Mouse (Mus musculus): ENCODE results near the gene Rps6ka2. TPM values are rescaled to one million over a fixed set of nuclear protein-coding genes. Genes with fewer than 3 reads are reported as not detected.
"Not testable (repeated sequence)": the region's sequence is repeated elsewhere in the genome, so short reads cannot be mapped to it uniquely, and the experiment has no call there.

Gene Rps6ka2
- total RNA-seq, 2 experiments from 2014 or later: 93.6 to 103 TPM

DNA sequence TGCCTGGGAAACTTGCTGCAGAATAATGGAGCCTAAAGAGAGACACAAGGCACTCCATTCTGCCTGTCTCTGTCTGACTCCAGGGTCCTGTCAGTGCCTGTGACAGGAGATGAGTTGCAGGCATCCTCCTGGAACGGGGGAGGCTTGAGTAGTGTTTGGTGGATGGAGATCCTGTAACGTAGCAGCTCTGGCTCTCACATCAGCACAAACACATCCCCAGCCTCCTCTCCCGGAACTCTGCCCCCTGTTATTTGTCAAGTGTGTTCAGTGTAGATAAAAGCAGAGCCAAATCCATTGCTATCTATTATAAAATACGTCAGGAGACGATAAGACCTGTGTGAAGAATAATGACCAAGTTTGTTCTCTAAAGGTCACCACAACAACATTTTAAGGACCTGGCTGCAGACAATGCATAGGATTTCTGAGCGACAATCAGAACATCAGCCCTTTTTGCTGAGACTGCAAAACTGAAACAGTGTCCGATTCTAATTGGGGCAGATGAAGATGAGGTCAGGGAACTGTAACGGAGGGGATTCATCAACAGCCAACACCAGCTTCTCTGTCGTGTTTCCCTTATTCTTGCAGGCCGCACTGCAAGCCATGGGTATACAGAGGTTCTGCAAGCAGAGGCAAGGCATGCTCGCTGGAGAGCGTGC is 99.4 kb downstream of the Rps6ka2 start:
- DNase-seq (ENCODE audit: low spot score): no peak

GRCm38 (mm10) chr17:7270506-7270905 is 100.6 kb downstream of the Rps6ka2 start:
- DNase-seq (ENCODE audit: low spot score): peak; percentile 48

GRCm38 (mm10) chr17:7271522-7272134 is 101.7 kb downstream of the Rps6ka2 start:
- DNase-seq (ENCODE audit: low spot score): no peak

GRCm38 (mm10) chr17:7273054-7273453 is 103.1 kb downstream of the Rps6ka2 start:
- peak; percentile 73 for DNase-seq (ENCODE audit: low spot score)

GRCm38 (mm10) chr17:7273785-7274184 is 103.9 kb downstream of the Rps6ka2 start:
- DNase-seq (ENCODE audit: low spot score): no peak

- DNase-seq (ENCODE audit: low spot score): no peak
Measured at GRCm38 (mm10) chr17:7278702-7279242, 108.9 kb downstream of the Rps6ka2 start.

- no peak for DNase-seq (ENCODE audit: low spot score)
Measured at GRCm38 (mm10) chr17:7279251-7279650, 109.3 kb downstream of the Rps6ka2 start.

GRCm38 (mm10) chr17:7284297-7284910 is 114.5 kb downstream of the Rps6ka2 start:
- peak; percentile 36 for DNase-seq (ENCODE audit: low spot score)

GRCm38 (mm10) chr17:7285292-7285691 is 115.4 kb downstream of the Rps6ka2 start:
- no peak for DNase-seq (ENCODE audit: low spot score)

DNA sequence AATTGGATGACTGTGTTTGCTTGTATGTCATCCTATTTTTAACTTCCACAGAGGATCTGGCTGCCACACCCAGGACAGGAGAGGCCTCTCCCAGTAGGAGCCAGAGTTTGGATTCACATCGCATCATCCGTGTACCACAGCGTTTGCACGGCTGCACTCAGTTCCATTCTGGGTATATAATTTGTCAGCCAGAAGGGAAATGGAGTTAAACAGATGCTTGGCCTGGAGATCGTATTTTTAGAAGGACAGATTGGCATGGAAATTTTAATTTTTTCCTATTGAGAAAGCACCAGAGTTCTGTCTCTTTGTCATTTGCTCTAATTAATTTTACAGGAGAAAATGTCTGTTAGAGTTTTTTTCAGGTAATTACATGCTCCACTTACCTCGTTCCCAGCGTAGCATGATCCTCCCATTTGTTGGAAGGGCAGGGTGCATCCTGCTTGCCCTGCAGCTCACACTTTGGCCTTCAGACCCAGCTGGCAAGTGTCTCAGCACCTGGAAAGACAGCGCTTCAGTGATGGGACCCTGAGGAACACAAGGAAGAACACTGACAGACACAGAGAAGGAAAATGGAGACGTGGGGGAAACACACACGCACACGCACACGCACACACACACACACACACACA is 116.6 kb downstream of the Rps6ka2 start:
- DNase-seq (ENCODE audit: low spot score): no peak

DNA sequence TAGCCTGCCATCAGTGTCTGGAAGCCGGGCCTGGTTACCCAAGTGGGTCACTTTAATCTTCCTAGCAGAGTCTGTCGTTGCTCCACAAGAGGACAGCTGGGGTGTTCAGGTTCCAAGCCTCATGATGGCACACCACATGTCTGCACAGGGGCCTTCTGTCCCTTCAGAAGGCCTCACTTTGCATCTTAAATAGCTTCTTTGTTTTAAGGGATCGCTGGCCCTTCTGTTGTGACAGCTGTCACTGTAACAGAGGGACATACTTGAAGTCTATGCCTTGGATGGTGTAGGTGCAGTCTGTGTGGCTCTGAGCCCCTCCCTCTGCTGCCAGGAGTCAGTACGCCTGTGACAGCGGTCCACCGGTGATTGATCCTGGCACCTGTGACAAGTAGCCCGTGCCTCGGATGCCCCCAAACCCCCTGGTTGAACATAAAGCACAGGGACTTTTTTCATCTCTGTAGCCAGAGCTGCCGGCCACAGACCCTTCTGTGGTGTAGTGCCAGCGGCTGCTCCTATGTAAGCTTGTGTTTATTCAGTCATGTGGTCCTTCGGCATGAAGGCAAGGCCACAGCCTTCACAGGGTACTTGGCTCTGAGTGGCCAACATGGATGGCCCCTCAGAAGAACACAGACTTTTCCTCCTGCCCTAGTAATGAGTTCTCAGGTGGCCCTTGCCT is 122.2 kb downstream of the Rps6ka2 start:
- no peak for DNase-seq (ENCODE audit: low spot score)

DNA sequence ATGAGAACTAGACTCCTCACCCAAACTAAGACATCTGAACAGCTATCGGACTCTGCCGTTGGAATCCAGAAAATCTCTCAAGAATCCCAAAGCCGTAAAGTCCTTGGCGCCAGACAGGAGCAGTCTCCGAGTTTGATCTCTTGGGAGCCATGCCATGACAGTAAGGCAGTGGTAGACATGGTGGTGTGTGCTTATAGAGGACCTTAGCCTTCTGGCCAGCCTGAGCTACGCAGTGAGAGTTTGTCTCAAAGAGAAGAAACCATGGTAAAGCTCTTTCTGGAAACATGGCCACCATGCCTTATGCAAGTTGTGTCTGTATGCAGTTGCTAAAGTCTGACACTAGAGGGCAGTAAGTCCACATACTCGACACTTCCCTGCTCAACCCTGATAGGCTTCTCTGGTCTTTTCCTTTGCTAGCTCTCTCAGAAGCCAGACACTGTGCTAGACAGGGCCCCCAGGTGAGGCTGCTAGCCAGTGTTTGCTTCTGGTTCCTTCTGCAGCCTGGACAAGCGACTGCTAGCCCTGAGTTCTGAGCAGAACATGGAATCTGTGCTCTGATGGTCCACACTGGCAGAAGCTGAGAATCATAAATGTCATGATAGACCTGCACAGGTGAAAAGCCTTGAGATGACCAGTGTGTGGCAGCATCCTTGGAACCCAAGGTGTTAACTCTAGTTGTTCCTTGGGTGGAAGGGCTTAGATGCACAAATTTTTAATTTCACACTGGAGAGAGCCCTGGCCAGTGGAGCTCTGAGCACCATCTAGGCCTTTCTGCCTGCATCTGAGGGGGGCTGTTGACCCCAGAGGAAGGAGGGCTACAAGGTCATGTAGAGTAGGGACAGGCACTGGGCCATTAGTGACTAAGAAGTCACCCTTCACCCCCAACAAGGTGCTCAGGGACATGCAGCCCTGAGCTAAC is 136.6 kb downstream of the Rps6ka2 start:
- peak; percentile 49 for DNase-seq (ENCODE audit: low spot score)

DNA sequence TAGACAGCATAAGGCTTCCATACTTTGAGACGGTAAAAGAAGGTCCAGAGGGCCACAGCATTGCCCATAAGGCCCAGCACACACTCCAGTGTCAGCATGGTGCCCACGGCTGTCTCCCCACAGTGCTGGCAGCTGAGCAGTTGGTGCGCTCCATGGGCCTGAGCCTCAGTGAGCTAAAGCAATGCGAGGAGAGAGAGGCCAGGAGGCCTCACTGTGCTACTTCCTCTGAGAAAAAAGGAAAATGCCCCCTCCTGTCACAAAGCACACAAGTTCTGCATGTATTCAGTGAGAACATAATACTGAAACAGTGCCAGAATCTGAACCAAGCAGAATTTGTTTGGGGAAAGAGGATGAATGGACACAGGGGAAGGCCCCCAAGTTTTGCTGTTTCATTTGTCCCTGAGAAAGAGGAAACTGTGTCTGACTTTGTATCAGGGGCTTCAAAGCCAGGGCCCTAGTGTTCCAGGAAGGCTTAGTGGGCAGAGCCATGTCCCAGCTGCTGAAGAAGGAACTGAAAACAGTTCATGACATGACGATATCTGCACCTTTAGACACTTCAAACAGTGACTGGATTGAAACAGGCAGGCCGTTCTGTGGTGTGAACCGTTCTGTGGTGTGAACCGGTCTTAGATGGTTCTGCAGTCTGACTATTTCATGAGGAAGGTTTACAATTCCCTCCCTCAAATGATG is 145.9 kb downstream of the Rps6ka2 start:
- not testable (repeated sequence) for DNase-seq (ENCODE audit: low spot score)

DNA sequence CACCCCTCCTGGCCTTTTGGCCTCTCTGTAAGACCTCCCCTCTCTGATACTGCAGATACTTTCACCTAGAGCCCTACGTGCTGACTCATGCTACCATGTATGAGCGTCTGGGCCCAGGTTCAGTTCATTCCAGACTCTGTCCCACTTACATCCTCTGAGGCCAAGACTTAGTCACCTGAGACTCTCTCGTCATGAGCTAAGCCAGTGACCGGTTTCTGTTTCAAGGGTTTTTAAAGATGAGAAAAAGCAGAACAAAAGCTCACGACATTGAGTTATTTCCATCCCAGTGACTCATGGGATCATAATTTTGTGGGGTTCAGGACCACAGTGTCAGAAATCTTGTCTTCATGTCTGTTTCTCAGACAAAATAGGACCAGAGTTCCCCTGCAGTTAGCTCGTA is 149.9 kb downstream of the Rps6ka2 start:
- DNase-seq (ENCODE audit: low spot score): peak; percentile 7

- not testable (repeated sequence) for DNase-seq (ENCODE audit: low spot score)
Measured at GRCm38 (mm10) chr17:7324346-7324745, 154.4 kb downstream of the Rps6ka2 start, which contains the start of gene Tcp10a. Gene Tcp10a, plus strand, starts transcription at chr17:7324646.

DNA sequence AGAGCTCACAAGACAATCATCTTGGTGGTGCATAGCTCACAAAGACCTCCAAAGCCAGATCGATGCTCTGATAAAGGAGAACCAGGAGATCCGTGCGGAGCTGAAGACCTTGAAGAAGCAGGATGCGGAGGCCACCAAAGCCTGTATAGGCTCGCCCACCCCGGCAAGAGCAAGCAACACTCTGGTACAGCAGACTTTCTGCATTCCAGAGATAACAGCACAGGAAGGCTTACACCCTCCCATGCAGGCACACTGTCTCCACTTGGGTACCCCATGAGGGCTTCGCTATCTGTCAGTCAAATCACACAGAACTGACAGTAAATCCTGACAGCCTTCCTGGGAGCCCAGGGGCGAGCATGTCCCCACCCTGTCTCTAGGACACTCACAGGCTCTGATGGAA is 156.5 kb downstream of the Rps6ka2 start:
- not testable (repeated sequence) for DNase-seq (ENCODE audit: low spot score)

DNA sequence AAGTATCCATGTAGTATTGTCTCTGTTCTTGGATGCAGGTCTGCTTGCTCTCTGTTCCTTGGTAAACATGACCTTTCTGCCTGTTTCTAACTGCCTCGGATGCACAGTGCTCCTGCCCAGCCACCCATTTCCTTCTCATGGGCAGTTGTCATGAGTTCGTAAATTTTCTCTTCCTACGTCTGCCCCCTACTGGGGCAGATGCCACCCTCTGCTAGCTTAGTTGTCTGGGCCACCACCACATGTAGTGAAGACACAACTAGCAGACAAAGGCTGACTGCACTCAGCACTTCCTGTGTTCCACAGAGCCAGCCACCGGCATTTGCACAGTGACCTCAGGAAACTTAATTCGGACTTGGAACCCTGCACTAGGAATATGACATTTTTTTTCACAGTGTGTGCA is 162.8 kb downstream of the Rps6ka2 start:
- not testable (repeated sequence) for DNase-seq (ENCODE audit: low spot score)

DNA sequence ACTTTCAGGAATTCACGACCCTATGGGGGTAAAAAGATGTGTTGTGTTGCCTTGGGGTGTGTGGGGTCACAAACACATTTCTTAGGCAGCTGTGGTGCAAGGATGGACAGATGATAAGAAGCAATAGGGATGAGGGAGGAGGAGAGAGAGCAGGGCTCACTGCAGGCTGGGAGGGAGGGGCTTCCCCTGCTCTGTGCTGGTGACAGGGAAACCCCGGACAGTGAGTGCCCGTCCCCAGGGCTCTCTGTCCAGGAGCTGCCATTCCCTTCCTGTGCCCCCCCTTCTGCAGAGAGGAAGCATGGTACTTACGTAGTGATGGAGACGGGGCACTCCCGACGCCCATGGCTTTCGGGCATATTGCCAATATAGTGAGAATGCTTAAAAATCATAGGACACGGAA is 167.5 kb downstream of the Rps6ka2 start:
- DNase-seq (ENCODE audit: low spot score): not testable (repeated sequence)

DNA sequence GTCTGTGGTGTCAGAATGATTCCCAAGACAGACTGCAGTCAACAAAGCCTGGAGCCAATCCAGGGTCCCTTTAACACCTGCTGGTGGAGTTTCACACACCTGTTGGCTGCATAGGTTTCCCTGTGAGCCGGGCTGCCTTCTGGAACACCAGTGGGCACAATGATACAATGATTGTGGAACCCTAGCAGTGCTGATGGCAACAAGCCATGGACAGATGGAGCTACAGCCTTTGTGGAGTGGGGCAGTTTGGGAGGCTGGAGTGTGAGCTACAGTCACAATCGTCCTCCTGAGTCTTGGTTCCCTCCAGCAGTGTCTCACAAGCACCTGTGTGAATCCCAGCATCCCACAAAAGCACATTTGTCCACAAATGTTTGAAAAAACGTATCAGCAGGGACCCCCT is 178.8 kb downstream of the Rps6ka2 start:
- not testable (repeated sequence) for DNase-seq (ENCODE audit: low spot score)

DNA sequence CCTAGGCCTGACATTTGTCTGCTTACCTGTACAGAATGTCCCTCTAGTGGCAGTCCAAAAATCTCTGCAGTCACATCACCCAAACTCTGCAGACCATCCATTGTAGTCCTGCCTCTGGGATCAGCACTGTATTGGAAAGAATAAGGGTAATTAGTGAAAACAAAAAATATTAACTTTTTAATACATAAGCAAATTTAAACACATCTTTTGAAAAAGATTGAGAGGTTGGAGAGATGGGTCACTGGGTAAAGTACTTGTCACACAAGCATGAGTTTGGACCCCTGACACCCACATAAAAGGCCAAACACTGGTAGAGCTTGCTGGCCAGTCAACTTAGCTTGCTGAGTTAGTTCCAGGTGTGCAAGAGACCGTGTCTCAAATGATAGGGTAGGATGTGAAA is 182.7 kb downstream of the Rps6ka2 start, which contains the start of gene Ttll2:
Gene Ttll2 (minus strand): TSS at position 101 of the 400 bp plus-strand sequence.
- not testable (repeated sequence) for DNase-seq (ENCODE audit: low spot score)
